Mouse (Mus musculus) c-Kit-positive CD71-positive TER-119-negative erythroid progenitor cells, embryonic 14.5 days (primary cell): ENCODE data around the gene Tnfsfm13.
"Not testable (repeated sequence)": the region's sequence is repeated elsewhere in the genome, so short reads cannot be mapped to it uniquely, and the experiment has no call there.

Experiments
- DNase-seq: peaks from one replicate; pipeline ENCODE4 v3.0.0-alpha.2; 2013; ENCODE audit warnings: low read depth

The Tnfsfm13 gene

DNA sequence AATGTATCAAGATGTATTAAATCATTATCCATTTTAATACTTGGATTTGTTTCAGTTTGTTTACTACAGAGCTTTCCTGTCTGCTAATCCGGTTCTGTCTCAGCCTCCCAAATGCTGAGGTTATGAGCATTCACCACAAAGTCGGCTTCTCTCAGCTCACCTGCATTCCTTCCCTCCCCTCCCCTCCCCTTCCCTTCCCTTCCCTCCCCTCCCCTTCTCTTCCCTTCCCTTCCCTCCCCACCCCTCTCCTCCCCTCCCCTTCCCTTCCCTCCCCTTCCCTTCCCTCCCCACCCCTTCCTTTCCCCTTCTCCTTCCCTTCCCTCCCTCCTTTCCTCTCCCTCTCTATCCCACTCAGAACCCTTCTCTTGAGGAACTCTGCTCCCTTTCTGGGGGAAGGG lies 8.7 kb upstream of the Tnfsfm13 start:
- DNase-seq, result no peak

DNA sequence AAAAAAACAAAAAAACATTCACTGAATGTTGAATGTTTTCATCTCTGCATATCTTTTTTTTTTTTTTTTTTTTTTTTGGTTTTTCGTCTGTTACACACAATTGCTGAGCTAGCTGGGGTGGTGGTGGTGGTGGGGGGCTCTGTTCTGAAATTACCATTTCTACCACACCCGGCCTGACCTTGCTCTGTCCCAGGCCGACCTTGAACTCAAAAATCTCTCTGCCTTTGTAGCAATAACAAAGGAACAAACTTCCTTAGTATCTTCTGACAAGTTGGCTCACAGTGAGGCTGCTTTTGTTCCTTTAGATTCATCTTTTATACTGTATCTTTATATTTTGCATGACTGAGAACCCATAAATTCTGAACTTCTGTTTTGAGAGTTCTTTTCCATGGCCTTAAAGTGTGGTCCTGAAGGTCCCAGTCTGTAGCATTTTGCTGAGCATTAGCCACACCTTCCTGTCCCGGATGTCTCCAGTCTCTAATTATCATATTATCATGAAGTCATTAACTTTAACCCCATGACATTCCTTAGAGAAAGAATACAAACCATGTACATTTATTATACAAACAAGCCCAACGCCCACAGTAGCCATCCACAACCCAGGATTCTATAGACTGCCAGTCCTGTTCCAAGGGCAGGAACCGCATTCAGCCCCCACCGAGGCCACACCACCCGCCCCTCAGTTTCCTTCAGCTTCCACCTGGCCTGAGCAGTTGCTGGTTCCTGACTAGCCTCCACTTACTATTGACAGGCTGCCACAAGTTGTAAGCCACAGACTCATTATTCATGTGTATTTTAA lies 8.1 kb upstream of the Tnfsfm13 start:
- no peak for DNase-seq

DNA sequence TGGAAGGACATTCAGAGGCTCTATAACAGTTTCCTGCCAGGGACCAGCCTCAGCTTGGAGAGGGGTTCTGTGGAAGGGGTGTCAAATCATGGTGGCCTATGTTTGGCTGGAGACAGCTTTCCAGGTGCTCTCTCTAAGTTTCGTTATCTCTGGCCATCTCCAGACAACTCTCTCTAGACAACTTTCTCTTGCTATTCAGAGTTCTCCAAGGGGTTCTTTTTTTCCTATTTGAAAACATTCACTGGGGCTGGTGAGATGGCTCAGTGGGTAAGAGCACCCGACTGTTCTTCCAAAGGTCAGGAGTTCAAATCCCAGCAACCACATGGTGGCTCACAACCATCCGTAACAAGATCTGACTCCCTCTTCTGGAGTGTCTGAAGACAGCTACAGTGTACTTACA lies 7.5 kb upstream of the Tnfsfm13 start:
- DNase-seq, result not testable (repeated sequence)

DNA sequence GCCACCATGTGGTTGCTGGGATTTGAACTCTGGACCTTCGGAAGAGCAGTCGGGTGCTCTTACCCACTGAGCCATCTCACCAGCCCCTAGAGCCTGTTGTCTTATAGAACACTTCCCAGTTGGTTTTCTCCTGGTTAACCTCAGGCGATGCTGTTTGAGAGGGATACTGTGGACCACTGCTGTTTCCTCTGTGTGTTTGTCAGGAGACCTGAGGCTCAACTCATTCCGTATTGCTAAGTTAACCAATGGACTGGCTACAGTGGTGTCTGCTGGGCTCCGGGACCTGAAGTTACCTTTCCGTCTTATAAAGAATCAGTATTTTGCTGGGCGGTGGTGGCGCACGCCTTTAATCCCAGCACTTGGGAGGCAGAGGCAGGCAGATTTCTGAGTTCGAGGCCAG lies 7.0 kb upstream of the Tnfsfm13 start:
- DNase-seq, result not testable (repeated sequence)

DNA sequence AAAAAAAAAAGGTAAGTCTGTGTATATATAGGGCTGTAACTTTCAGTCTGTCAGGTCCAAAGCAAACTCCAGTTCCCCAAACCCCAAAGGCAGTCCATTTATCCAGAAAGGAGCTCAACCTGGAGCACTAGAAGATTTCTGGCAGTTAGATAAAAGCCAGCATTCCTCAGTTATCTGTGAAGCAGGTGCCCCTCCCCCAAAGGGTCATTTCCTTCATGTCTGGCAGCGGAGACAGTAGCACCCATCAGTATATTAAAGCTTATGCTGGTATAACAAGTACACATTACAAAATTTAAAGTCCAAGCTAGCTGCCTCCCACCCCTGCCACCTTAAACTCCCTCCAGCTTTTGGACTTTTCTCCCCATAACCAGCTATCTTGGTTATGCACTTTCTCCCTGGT lies 3.7 kb upstream of the Tnfsfm13 start:
- no peak for DNase-seq

DNA sequence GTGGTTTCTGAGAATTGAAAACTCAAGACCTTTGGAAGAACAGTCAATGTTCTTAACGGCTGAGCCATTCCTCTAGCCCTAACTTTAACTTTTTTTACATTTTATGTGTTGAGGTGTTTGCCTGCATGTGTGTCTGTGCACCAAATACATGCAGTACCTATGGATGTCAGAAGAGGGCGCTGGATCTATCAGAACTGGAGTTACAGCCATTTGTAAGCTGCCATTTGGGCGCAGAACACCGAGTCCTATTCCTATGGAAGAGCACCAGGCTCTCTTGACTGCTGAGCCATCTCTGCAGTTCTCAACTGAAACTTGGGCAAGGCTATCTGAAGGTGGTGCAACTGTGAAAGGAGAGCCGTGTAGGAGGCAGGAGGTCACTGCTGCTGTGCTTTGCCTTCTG lies 2.7 kb upstream of the Tnfsfm13 start:
- no peak for DNase-seq

DNA sequence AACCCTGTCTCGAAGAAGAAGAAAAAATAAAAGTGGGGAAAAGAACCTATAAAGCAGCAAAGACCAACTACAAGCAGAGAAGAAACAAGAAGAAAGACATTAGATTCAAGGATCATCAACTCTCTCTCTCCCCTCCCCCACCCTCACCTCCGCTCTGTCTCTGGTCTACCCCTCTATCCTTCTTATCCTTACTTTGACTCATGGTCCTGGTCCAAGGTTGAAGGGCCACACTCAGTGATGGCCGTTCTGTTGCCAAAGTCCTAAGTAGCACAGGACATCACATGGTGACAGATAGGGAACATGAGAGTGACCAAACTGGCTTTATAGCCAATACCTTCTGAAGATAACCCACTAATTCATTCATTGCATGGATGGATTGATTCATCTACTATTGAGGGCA lies 1.5 kb upstream of the Tnfsfm13 start:
- no peak for DNase-seq

DNA sequence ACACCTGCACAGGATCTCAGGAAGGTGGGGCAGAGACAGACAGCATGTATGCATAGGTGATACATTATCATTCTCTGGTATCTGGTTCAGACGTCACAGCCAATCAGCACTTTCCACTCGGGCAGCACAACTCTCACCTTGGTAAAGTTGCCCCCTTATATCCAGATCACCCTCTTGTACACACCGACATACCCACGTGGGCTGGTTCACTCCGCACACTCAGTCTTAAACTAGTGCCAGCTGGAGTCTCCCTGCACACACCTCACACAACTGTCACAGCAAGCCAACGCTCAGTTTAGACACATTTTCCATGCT lies 895 bp downstream of the Tnfsfm13 start:
- no peak for DNase-seq

DNA sequence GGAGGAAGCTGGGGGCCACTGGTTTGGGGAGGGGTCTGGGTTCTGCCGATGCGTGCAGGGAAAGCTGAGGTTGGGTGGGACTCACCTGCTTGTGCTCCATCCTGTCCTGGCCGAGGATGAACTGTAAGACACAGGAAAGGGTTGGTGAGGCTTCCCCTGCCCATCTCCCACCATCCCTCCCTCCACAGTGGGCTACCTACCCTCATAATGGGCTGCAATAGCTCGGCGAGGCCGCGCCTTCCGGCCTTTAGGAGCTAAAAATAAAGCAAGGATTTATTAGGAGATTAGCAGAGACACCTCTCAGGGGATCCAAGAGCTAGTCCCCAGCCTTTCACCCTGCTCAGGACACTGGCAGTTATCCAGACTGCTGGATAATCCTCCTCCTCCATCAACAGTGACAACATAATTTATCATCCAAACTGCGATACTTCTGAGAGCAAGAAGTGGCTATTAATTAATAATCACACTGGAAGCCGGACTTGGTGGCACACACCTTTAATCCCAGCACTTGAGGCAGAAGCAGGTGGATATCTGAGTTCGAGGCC lies 2.4 kb downstream of the Tnfsfm13 start:
- no peak for DNase-seq

DNA sequence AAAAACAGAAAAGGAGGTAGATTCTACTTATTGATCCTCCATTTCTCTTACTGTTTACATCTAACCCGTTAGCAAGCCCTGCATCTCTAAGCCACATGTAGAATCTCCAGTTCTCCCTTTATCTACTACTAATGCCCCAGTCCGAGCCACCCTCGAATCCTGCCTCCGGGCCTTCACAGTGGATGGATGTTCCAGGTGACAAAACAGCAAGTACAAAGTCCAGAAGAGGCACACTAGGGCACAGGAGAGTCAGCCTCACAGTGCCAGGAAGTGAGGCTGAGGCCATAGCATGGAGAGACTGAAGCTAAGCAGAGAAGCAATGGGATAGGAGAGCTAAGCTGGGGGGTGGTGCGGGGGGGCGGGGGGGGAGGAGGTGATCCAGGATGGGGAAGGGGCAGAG lies 3.0 kb downstream of the Tnfsfm13 start:
- DNase-seq, result no peak

DNA sequence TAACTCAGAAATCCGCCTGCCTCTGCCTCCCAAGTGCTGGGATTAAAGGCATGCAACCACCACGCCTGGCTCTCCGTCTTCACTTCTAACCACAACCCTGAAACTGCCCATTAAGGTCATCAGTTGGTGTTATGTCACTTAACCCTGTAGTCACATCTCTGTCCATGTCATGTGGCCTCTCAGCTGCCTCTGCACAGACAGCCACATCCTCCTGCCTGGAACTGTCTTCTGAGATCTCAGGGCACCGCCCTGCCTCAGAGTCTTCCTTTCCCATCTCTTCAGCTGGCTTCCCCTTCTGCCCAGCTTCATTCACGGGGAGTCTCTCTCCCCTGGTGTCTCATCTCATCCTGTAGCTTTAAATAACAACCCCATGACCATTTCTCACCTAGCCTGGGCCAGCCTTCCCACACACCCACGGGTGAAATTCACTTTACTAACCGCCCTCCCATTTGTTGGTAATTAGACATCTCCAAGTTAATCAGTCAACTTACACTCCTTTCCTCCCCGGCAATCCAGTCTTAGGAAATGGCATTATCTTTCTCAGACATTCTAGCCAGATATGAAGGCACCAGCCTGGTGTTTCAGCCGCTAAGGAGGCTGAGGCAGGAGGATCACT lies 3.6 kb downstream of the Tnfsfm13 start:
- DNase-seq, result no peak

DNA sequence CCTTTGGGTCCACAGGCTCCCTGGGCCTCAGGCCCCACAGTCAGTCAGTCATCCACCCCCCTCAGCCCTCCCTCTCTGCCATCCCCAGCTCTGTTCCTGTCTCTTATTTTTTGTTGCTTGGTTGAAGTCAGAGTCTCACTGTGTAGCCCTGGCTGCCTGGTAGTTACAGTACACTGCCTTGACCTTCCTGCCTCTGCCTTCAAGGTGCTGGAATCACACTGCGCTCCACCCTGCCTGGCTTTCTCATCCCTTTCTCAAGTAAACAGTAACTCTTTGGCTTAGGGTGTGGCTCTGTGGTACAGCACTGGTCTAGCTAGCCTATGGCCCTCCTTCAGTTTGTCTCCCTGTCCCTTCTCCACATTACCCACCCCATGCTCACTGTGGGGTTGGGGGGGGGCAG lies 6.0 kb downstream of the Tnfsfm13 start:
- no peak for DNase-seq

DNA sequence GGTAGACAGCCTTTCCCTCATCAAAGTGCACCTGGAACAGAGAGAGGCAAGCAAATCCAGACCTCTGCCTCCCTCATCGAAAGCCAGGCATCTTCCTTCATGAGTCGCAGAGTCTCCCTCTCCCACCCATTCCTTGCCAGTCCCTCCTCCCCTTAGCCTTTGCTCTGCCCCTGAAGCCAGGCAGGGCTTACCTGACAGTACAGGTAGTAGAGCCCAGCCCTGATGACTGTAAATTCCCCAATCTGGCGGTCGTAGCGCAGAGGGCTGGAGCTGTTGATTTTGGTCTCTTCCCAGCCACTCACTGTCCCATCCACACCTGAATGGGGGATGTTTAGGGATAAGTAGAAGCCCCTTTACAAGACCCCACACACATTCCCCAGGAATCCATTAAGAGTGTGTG lies 8.8 kb downstream of the Tnfsfm13 start:
- DNase-seq, result no peak

DNA sequence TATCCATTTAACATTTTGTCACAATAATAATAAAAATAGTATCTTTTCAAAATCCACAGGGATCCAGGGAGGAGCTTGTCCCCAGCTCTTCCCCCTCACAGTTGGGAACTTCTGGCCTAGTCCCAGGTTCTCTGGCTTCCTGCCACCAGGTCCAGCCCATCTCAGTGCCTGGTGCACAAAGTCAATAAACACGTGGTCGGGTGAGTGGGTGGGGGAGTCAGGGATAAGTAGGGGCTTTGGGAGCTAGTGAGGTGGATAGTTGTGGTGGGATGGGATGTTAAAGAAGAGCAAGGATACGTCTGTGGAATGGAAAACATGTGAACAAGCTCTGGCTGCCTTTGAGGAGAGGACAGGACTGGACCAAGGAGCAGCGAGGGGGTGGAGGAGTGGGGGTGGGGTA lies 9.5 kb downstream of the Tnfsfm13 start:
- no peak for DNase-seq

DNA sequence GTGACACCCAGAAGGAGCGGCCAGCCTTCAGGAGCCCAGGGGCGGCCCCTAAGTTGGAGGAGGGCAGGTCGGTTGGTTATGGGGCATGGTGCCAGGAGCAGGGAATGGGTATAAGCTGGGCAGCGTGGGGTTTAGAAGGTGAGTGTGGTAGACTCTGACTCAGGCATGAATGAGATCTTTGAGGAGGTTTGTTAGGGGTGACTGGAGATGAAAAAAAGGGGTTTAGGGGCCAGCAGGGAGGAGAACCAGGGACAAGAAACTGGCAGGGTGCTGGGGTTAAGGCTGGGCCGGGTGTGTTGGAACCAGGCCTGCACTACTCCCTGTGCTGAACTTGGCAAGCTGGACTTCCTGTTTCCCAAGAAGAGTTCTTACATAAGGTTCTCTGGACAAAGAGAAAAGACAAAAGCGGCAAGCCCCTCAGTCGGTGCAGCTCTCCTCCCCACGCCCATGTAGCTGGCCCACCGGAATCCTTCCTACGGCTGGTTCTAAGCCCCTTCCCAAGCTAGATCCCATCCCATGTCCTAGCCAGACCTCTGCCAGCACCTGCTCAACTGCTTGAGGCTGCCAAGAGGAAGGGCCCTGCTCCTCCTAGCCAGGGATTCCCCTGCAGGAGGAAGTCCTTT lies 10.3 kb downstream of the Tnfsfm13 start, which contains the start of gene Tnfsf13:
Gene Tnfsf13, minus strand, starts transcription at position 259 of the 623 bp plus-strand sequence.
- no peak for DNase-seq

DNA sequence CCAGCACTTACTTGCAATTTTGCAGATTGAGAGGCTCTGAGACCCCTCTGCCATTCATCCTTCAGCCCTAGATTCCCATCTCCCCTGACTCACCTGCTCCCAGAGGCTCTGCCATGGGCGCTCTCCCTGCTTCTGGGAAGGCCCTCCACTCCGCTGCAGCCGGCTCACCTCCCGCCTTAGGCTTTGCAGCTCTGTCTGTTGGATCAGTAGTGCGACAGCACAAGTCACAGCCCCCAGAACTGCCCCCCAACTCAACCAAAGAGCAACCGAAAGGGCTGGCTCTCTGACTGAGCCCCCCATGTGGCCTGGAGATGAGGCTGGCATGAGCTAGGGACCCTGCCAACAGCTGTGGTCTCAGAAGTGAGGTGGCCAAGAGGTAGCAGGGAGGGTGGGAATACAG lies 11.0 kb downstream of the Tnfsfm13 start:
- DNase-seq, result no peak

DNA sequence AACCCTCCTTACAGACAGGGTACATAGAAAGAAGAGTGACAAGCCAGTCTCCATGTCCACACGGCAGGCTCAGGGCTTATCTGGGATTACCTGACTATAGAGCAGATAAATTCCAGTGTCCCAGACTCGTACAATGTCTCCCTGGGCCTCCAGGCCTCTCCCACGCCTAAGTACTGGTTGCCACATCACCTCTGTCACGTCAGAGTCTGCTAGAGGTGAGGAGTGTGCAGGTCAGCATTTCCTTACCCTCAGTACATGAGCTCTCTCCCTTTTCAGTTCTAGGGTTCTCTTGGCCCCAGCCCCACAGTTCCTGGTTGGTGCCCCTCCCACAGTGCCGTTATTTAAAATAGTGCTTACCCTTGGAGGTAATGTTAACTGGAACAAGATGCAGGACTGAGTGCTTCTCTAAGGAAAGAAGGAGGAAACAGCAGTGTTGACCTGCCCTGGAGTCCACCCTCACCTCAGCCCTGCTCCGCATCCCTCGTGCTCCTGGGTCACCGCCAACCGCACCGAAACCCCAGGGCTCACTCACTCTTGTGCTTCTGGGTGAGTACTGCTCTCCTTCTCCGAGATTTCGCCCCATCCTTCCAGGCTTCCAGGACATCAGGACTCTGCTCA lies 11.7 kb downstream of the Tnfsfm13 start:
- no peak for DNase-seq

DNA sequence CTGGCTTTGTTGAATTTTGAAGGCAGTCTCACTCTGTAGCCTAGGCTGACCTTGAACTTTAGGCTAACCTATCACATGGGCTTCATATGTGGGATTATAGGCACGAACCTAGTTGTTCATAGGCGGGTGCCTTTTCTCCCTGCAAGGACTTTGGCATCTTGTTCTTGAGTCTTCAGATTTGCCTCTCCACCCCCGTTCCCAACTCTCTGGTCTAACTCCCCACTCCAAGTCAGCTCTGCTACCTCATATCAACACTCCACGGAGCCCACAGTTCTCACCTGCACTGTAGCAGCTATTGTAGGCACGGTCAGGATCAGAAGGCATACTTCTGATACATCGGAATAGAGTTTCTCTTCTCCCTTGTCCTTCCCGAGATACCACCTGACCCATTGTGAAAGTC lies 12.3 kb downstream of the Tnfsfm13 start:
- no peak for DNase-seq

DNA sequence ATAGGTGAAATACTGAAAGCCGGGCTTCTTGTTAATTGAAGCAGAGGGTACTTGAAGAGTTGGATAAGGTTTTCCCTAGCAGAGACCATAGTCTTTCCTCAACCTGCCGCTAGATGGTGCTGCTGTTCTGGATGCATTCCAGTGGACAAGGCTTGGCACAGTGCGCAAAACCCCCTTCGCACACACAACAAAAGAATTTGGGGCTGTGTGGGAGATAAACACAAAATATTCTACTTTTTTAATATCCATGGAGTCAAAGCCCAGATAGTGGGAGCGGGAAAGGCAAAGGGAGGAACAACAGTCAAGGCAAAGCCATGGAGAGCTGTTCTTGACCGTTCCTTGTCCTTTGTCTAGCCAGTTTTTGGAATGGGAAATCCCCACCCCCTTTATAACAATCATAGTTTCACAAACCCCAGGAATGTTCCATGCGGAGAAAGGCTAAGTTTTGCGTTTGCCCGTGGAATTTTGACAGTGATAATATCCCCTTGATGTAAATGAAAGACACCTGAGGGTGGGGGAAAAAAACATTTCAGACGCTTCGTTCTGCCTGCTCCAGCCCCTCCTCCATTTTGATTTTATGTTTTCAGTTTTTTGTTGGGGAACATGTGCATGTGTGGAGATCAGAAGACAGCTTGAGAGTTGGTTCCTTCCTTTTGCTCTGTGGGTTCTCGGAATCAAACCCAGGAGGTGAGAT lies 12.9 kb downstream of the Tnfsfm13 start:
- peak; percentile 94 for DNase-seq

DNA sequence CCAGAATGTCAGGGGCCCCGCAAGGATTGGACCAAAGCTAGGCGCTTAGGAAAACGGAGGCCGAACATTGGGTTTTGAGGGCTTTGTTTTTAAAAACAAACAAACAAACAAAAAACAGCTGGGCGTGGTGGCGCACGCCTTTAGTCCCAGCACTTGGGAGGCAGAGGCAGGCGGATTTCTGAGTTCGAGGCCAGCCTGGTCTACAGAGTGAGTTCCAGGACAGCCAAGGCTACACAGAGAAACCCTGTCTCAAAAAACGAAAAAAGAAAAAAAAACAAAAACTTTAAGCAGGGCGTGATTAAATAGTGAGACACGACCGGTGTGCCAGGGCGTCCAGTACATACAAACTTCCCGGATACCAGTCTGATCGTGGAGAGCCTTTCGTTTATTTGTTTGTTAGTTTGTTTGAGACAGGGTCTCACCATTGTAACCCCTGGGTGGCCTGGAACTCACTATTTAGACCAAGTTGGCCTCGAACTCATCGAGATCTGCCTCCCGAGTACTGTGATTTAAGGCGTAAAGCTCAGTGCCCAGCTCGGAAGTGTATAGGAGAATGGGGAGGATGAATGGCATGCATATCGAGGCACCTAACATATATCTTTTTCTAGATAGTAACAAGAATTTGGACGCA lies 13.6 kb downstream of the Tnfsfm13 start:
- DNase-seq, result no peak

DNA sequence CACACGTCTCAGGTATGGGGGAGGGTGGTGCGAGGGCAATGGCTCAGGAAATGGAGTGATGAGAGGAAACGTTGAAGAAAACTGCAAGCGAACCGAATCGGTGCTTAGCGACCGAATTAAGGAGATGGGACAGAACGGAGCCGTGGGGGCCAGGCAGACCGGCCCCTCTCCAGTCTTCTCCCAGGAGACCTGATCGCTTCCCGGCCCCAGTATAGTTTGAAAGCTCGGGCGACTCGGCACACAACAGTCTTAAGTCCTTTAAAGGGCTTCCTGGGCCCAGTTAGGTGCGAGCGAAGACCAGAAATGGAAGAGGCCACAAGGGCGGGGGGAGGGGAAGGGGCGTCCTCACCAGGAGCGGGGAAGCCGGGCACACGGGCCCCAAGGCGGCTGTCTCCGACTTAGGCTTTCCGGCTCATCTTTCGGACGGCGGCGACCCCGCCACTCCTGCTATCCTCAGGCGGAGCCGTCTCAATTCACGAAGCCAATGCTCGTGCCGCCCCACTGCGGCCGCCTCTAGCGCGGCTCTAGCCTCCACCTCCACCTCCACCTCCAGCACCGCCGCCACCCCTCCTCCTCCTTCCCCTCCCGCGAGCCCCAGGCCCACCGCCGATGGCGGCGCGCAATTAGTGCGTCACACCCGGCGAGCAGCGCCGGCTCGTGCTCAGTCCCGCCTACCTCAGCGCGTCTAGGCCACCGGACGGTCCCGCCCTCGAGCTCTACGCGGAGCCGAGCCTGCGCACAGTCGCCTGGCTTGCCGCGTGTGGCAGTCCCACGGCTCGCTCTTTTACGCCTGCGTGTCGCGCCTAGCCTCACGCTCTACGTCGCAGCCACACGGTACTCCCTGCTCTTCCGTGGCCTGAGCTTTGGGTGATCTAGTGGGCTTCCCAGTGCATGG lies 14.3 kb downstream of the Tnfsfm13 start, which contains the start of gene Senp3:
Gene Senp3, minus strand, starts transcription at position 771 of the 895 bp plus-strand sequence.
- DNase-seq, result peak; percentile 90
